ENCODE assay signal across 22 mouse cellular contexts in the genomic region with DNA sequence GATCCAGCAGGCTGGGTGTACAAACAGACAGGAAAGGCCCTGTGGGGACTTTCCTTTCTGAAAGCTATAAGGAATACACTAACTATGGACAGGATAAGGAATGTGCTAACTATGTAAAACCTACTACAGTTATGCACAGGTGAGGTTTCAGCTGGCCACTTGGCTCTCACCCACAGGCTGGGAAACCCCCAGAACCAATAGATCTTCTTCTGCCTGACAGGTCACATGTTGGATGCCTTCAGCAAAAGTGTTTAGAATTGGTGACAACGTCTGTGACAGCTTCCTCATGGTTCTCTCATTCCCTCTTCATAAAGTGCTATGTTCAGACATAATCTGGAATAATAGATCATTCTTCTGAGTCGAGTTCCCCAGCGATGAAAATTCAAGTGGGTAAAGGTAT.
DNase-seq lines count a peak whose midpoint lies in the region; ATAC-seq and TF ChIP-seq lines count a peak whose summit lies in the region.
"Had no signal": no experiment of that assay in that cellular context is flagged by ENCODE, and none has a peak within 500 bp of the region (broad histone marks: within the 10 kb centered on the region; RNA-seq: fewer than 3 reads in every experiment).

No protein-coding gene starts in this region.

- dilution Hi-C loops in CH12.LX (cut with MboI; ENCODE audit: extremely low pct_ligation_motif_present, extremely low pct_unique_long_range_greater_than_20kb, low sequenced_read_pairs): no loop called here

- no peak for TF ChIP-seq RAD21 in CH12.LX (IDR thresholded peaks at IDR 0.05; ENCODE audit: low read depth, low read length)

- no peak overlapping the region for H3K9ac ChIP-seq in heart, embryonic 15.5 days
- no peak overlapping the region for H3K9ac ChIP-seq in heart, embryonic 11.5 days (ENCODE audit: low read depth, low read length)
- H3K9ac ChIP-seq in midbrain, embryonic 11.5 days (ENCODE audit: low read length): no peak overlapping the region
- no peak overlapping the region for H3K9ac ChIP-seq in CH12.LX (ENCODE audit: insufficient read depth, low read depth)
- H3K9ac ChIP-seq: embryonic facial prominence, embryonic 12.5 days; forebrain, embryonic 13.5 days; forebrain, embryonic 15.5 days; forebrain, postnatal 0 days had no signal

- peak; percentile 74 for DNase-seq in midbrain, embryonic 11.5 days (ENCODE audit: low spot score, missing footprints)
- no peak for DNase-seq in midbrain, embryonic 10.5 days (ENCODE audit: low spot score)
- peak; percentile 33 for DNase-seq in CH12.LX (ENCODE audit: extremely low read depth)
- DNase-seq in hindbrain, embryonic 10.5 days (ENCODE audit: low spot score): no peak
- no peak for DNase-seq in left cerebral cortex, postnatal 25 days (ENCODE audit: low spot score in 2 of 2)
- DNase-seq: adrenal gland, adult 2 months; adrenal gland, postnatal 10 days; adrenal gland, postnatal 25 days; B cell, adult 2 months; cerebellum, adult 11-12 months; cerebellum, adult 2 months; cerebellum, adult 9-10 months; cerebellum, postnatal 10 days; cerebellum, postnatal 25 days; forebrain, postnatal 0 days had no signal

- no peak for TF ChIP-seq POLR2A in CH12.LX (IDR thresholded peaks at IDR 0.05; ENCODE audit: low read depth, low read length)

- H3K4me1 ChIP-seq in heart, embryonic 15.5 days (replicated peaks): peaks cover 15% of the 10 kb centered on the region
- no peaks in the 10 kb centered on the region for H3K4me1 ChIP-seq in heart, embryonic 11.5 days (ENCODE audit: control insufficient read depth, insufficient read depth, low read length)
- no peaks in the 10 kb centered on the region for H3K4me1 ChIP-seq in midbrain, embryonic 11.5 days (ENCODE audit: control insufficient read depth, insufficient read depth, low read length)
- peaks cover 15% of the 10 kb centered on the region for H3K4me1 ChIP-seq in midbrain, embryonic 10.5 days
- H3K4me1 ChIP-seq in CH12.LX (ENCODE audit: control insufficient read depth in 1 of 2, insufficient read depth in 2 of 2): peaks cover 9 to 25% of the 10 kb centered on the region in 2 experiments
- H3K4me1 ChIP-seq in hindbrain, embryonic 10.5 days (replicated peaks): 0 out of 2 replicates have a peak, but pooled peaks cover 5% of the 10 kb centered on the region

- peak overlapping the region; percentile 66; the same call in 1 of the 2 replicates for H3K27ac ChIP-seq in heart, embryonic 15.5 days
- no peak overlapping the region for H3K27ac ChIP-seq in heart, embryonic 11.5 days (ENCODE audit: low read depth, low read length)
- no peak overlapping the region for H3K27ac ChIP-seq in midbrain, embryonic 11.5 days (ENCODE audit: low read depth, low read length)
- no peak overlapping the region for H3K27ac ChIP-seq in midbrain, embryonic 10.5 days (replicated peaks)
- H3K27ac ChIP-seq in CH12.LX (ENCODE audit: insufficient read depth, low read depth): no peak overlapping the region
- H3K27ac ChIP-seq in hindbrain, embryonic 10.5 days: no peak overlapping the region
- H3K27ac ChIP-seq: embryonic facial prominence, embryonic 10.5 days; embryonic facial prominence, embryonic 12.5 days; forebrain, embryonic 13.5 days; forebrain, embryonic 15.5 days had no signal

- no peak overlapping the region for H3K4me2 ChIP-seq in heart, embryonic 15.5 days
- H3K4me2 ChIP-seq in heart, embryonic 11.5 days: no peak overlapping the region
- no peak overlapping the region for H3K4me2 ChIP-seq in midbrain, embryonic 11.5 days
- no peak overlapping the region for H3K4me2 ChIP-seq in CH12.LX (ENCODE audit: insufficient read depth, low read depth, poor library complexity, severe bottlenecking)
- H3K4me2 ChIP-seq: embryonic facial prominence, embryonic 12.5 days; forebrain, embryonic 13.5 days; forebrain, embryonic 15.5 days had no signal

- H3K4me3 ChIP-seq in heart, embryonic 15.5 days: no peak overlapping the region
- no peak overlapping the region for H3K4me3 ChIP-seq in heart, embryonic 11.5 days (ENCODE audit: low read depth, low read length)
- H3K4me3 ChIP-seq in midbrain, embryonic 11.5 days (ENCODE audit: low read depth, low read length): no peak overlapping the region
- no peak overlapping the region for H3K4me3 ChIP-seq in midbrain, embryonic 10.5 days
- H3K4me3 ChIP-seq in CH12.LX (replicated peaks in 1 of 3; ENCODE audit: low read depth in 2 of 3, low read length in 2 of 3, poor library complexity in 1 of 3): no peak overlapping the region
- H3K4me3 ChIP-seq in hindbrain, embryonic 10.5 days: no peak overlapping the region
- H3K4me3 ChIP-seq: embryonic facial prominence, embryonic 10.5 days; embryonic facial prominence, embryonic 12.5 days; forebrain, embryonic 13.5 days; forebrain, embryonic 15.5 days had no signal

- no peak for TF ChIP-seq EP300 in CH12.LX (IDR thresholded peaks at IDR 0.05; ENCODE audit: low read length)

- TF ChIP-seq CTCF in CH12.LX (conservative IDR thresholded peaks at IDR 0.05 in 1 of 2, IDR thresholded peaks at IDR 0.05 in 1 of 2; ENCODE audit: low read depth in 2 of 2, low read length in 2 of 2): no peak

- WGBS in heart, embryonic 15.5 days: 34% methylated on average over 3 of the region's 3 CpGs
- WGBS in heart, embryonic 11.5 days (ENCODE audit: insufficient replicate concordance): 52% methylated on average over 3 of the region's 3 CpGs
- 85% methylated on average over 3 of the region's 3 CpGs for WGBS in midbrain, embryonic 11.5 days
- 75% methylated on average over 3 of the region's 3 CpGs for WGBS in midbrain, embryonic 10.5 days
- 73% methylated on average over 3 of the region's 3 CpGs for WGBS in hindbrain, embryonic 10.5 days

- H3K9me3 ChIP-seq in heart, embryonic 15.5 days (replicated peaks): no peaks in the 10 kb centered on the region; the same call in 1 of the 2 replicates
- H3K9me3 ChIP-seq in heart, embryonic 11.5 days (replicated peaks; ENCODE audit: control insufficient read depth, low read length): no peaks in the 10 kb centered on the region
- no peaks in the 10 kb centered on the region for H3K9me3 ChIP-seq in midbrain, embryonic 11.5 days (ENCODE audit: control insufficient read depth, low read length)
- no peaks in the 10 kb centered on the region; the same call in 1 of the 2 replicates for H3K9me3 ChIP-seq in midbrain, embryonic 10.5 days (replicated peaks)
- H3K9me3 ChIP-seq in CH12.LX (replicated peaks; ENCODE audit: low read length): no peaks in the 10 kb centered on the region
- H3K9me3 ChIP-seq in hindbrain, embryonic 10.5 days: no peaks in the 10 kb centered on the region
- H3K9me3 ChIP-seq: embryonic facial prominence, embryonic 10.5 days; embryonic facial prominence, embryonic 12.5 days; forebrain, embryonic 13.5 days; forebrain, embryonic 15.5 days had no signal

- intact Hi-C loops in left cerebral cortex, postnatal 25 days (cut with DNase I): no loop called here

- in situ Hi-C loops in CH12.LX (cut with MboI; ENCODE audit: low pct_ligation_motif_present, low pct_unique_long_range_greater_than_20kb, low sequenced_read_pairs): no loop called here

- no peaks in the 10 kb centered on the region for H3K27me3 ChIP-seq in heart, embryonic 15.5 days
- no peaks in the 10 kb centered on the region for H3K27me3 ChIP-seq in heart, embryonic 11.5 days (ENCODE audit: control insufficient read depth, insufficient read depth, low read length)
- H3K27me3 ChIP-seq in midbrain, embryonic 11.5 days (ENCODE audit: control insufficient read depth, insufficient read depth, low read length): no peaks in the 10 kb centered on the region
- no peaks in the 10 kb centered on the region for H3K27me3 ChIP-seq in midbrain, embryonic 10.5 days (ENCODE audit: low read depth, poor library complexity, severe bottlenecking)
- H3K27me3 ChIP-seq in CH12.LX (replicated peaks): no peaks in the 10 kb centered on the region
- H3K27me3 ChIP-seq in hindbrain, embryonic 10.5 days (ENCODE audit: insufficient read depth, poor library complexity, severe bottlenecking): no peaks in the 10 kb centered on the region
- H3K27me3 ChIP-seq: embryonic facial prominence, embryonic 12.5 days; forebrain, embryonic 13.5 days; forebrain, embryonic 15.5 days had no signal

- no peaks in the 10 kb centered on the region for H3K36me3 ChIP-seq in heart, embryonic 15.5 days
- H3K36me3 ChIP-seq in heart, embryonic 11.5 days (ENCODE audit: control insufficient read depth, insufficient read depth, low read length): no peaks in the 10 kb centered on the region
- H3K36me3 ChIP-seq in midbrain, embryonic 11.5 days (ENCODE audit: control insufficient read depth, insufficient read depth, low read length): no peaks in the 10 kb centered on the region
- no peaks in the 10 kb centered on the region for H3K36me3 ChIP-seq in midbrain, embryonic 10.5 days
- no peaks in the 10 kb centered on the region for H3K36me3 ChIP-seq in CH12.LX (replicated peaks in 1 of 2; ENCODE audit: control insufficient read depth in 1 of 2, insufficient read depth in 1 of 2, low read length in 1 of 2)
- no peaks in the 10 kb centered on the region for H3K36me3 ChIP-seq in hindbrain, embryonic 10.5 days
- H3K36me3 ChIP-seq: embryonic facial prominence, embryonic 10.5 days; embryonic facial prominence, embryonic 12.5 days; forebrain, embryonic 15.5 days had no signal

- ATAC-seq in heart, embryonic 15.5 days (replicated peaks; ENCODE audit: insufficient number of reproducible peaks, insufficient read depth, low FRiP score, low read depth): no peak
- no peak for ATAC-seq in heart, embryonic 11.5 days (replicated peaks; ENCODE audit: insufficient number of reproducible peaks, low FRiP score, low TSS enrichment)
- ATAC-seq in midbrain, embryonic 11.5 days (ENCODE audit: low FRiP score): no peak
- ATAC-seq: CD4-positive, CD25-positive, alpha-beta regulatory T cell, adult 4 months; forebrain, embryonic 13.5 days; forebrain, embryonic 15.5 days; forebrain, postnatal 0 days had no signal

- H3K79me2 ChIP-seq in CH12.LX (replicated peaks; ENCODE audit: control insufficient read depth, extremely low read depth, insufficient read depth, poor library complexity, severe bottlenecking): no peaks in the 10 kb centered on the region

TF ChIP-seq in CH12.LX, 34 proteins besides CTCF, POLR2A, EP300 and RAD21:
- TF ChIP-seq NELFE (IDR thresholded peaks at IDR 0.05; ENCODE audit: low read depth, low read length) (no peak), MAX (IDR thresholded peaks at IDR 0.05; ENCODE audit: low read length) (peak; percentile 43), USF1 (IDR thresholded peaks at IDR 0.05; ENCODE audit: low read depth, low read length) (peak; percentile 32), USF2 (conservative IDR thresholded peaks at IDR 0.05; ENCODE audit: low read depth, low read length) (peak; percentile 58), SIN3A (IDR thresholded peaks at IDR 0.05; ENCODE audit: low read length) (no peak)

Comparison
In these comparisons a context has a peak if more than half of its experiments do, and no peak if none do; other contexts are left out.
1. DNase-seq: peak in midbrain, embryonic 11.5 days (single experiment) and CH12.LX (single experiment); none in midbrain, embryonic 10.5 days (single experiment), hindbrain, embryonic 10.5 days (single experiment) and left cerebral cortex, postnatal 25 days (0 of 2).